Mouse (Mus musculus) ES-Bruce4 (cell line): ENCODE measurements around the gene Gsg1l2.

ENCODE experiments used
- EP300 ChIP-seq: IDR thresholded peaks from 2 replicates; pipeline ENCODE4 v1.6.1; 2011; ENCODE audit warnings: low read depth, low read length; ENCODE audit not compliant: insufficient read depth
- POLR2A ChIP-seq: IDR thresholded peaks from one replicate; pipeline ENCODE4 v1.8.1; 2011; ENCODE audit warnings: low read length; ENCODE audit not compliant: insufficient read depth

DNA sequence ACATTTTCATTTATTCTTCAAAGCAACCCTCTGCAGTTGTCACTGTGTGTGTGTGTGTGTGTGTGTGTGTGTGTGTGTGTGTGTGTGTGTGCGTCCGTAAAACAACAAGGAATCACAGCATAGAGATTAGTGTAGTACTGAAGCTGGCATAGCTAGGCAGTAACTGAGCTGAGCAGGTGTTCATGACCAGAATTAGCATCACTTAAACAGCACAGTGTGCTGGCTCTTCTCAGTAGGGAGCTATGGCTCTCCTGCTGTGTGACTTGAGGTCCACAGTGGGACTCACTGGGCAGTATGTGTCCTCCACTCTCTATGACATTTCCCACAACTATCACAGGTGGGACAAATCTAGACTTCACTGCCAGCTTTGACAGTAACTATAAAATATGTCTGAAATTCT is 43.4 kb upstream of the Gsg1l2 start:
- TF ChIP-seq POLR2A, result no peak
- TF ChIP-seq EP300, result no peak
